Mouse (Mus musculus): ENCODE results near the gene Pou5f1. TPM values are rescaled to one million over a fixed set of nuclear protein-coding genes. Genes with fewer than 3 reads are reported as not detected.
A peak's percentile ranks its signal among the peaks of the same experiment; 100 is the strongest.

Pou5f1 gene
- total RNA-seq, 2 experiments from 2014 or later, result 0.37 TPM; not detected in 1

DNA sequence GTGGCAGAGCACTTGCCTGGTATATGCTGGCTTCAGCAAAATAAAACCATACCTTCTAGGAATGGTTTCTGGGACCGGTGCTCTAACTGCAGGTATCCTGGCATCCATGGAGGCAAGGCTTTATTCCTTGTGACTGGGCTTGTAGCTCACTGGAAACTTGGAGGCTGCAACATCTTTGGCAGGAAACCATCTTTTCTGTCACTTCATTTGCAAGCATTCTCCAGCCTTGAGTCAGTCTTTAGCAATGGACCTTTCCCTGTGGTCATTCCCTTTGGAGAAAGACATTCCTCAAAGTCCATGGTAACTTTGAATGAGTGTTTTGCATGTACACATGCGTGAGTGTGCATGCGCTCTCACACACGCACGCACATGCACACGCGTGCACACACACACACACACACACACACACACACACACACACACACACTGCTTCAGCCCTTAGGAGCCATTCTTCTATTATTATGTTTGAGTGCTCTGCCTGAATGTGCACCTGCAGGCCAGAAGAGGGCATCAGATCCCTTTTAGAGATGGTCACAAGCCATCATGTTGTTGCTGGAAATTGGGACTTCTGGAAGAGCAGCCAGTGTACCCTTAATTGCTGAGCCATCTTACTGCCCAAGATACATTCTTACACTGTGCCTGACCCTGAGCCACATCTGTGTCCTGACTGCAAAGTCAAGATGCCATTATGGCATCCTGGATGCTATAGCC lies 7.3 kb downstream of the Pou5f1 start:
- DNase-seq (ENCODE audit: low spot score in 2 of 2), result no peak

DNA sequence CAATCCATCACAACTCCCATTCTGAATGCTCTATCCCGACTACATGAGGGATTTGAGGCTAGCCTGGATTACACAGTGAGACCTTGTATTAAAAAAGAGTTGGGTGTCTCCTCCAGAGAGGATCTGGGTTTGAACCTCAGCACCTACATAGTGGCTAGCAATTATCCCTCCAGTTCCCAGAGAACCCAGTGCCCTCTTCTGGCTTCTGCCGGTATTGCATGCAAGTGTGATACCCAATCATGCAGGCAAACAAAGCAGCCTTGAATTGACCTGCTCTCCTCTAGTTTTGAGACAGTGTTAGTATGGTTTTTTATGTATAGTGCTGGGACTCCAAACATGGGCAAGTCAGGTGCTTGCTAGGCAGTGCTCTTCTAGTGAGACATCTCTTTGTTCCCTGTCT lies 8.1 kb downstream of the Pou5f1 start:
- peak; percentile 33 to 45 for DNase-seq (ENCODE audit: low spot score in 2 of 2)

DNA sequence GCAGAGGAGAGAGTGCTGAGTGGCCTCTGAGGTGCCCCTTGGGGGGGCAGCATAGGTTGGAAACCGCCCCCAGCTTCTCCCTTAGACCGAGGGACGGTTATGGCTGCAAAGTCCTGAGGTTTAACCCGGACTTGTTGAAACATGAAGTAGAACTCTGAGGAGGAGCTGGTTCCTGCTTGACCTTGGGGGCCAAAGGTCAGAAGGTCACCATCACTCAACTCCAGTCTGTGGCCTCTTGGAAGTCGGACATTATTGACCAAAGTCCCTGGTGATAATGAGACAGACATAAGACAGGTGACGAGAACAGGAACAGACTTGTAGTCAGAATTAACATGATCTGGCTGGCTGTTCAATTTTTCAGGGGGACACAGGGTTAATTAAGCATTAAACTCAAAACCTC lies 8.9 kb downstream of the Pou5f1 start:
- no peak for DNase-seq (ENCODE audit: low spot score in 2 of 2)

DNA sequence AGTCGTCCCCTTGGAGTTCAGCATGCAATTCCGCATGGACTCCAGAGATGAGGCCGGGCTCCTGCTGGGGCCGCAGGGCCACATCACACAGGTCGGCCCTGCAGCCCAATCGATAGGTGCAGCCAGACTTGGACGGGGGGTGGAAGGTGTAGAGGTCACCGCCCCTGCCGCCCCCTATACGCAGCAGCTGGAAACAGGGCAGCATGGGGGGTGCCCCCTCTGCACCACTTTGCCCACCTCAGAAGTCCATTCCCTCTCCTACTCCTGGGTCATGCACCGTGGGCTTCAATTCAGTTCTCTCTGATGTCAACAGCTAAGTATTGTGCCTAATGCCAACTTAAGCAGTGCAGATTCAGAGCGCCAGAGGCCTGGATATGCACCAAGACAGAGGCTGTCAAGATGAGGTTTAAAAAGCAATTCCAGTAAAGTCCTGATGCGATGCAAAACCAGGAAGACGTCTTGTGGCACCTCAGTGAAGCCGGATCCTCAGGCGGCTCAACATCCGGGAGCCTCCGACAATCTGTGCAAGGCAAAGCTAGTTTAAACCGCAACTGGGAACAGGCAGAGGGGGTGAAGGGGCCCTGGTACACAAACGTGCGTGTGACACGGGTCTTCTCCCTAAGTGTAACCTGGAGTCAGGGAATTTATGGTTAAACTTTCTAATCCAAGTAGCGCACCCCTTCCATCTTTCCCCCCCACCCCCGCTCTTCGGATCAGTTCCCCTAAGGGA lies 10.3 kb downstream of the Pou5f1 start:
- no peak for DNase-seq (ENCODE audit: low spot score in 2 of 2)

DNA sequence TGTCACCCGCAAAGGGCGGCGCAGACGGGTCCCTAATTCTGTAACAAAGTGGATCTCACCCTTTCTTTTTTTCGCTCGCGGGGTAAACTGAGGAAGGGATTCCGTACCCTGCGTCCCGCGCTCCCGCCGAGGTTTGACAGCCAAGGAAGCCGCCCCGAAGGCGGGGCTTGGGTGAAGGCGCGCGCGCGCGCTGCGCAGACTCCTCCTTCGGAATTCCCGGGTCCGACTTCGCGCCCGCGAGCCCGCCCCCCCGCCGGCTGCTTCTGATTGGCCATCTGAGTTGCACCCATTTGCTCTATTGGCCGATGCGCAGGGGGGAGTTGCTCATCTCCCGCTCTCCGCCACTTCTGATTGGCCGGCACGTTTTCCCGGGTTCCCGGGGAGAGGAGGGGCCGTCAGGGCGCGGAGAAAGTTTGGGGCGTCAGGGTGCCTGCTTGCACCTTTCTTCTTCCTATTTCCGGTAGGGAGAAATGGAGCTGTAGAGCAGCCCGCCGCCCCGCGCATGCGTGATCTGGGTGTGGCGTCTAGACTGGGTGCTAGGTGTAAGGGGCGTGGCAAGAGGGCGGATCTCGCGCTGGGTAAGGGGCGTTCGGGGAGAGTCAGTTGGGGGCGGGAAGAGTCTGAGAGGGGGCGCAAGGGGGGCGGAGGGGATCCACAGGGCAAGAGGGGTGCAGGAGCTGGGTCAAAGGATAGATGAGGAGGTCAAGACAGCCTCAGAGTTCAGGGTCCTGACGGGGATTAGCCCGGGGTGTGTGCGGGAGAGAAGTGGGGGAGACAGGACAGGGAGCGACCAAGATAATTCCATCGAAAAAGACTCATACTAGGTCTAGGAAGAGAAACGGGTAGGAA lies 11.1 kb downstream of the Pou5f1 start, which contains the start of the genes Tcf19 and Cchcr1:
TSS of gene Tcf19 (minus strand) at position 173 of the 849 bp plus-strand sequence.
TSS of gene Cchcr1 (plus strand) at position 449 of the 849 bp plus-strand sequence.
- peak; percentile 92 to 96 for DNase-seq (ENCODE audit: low spot score in 2 of 2)

DNA sequence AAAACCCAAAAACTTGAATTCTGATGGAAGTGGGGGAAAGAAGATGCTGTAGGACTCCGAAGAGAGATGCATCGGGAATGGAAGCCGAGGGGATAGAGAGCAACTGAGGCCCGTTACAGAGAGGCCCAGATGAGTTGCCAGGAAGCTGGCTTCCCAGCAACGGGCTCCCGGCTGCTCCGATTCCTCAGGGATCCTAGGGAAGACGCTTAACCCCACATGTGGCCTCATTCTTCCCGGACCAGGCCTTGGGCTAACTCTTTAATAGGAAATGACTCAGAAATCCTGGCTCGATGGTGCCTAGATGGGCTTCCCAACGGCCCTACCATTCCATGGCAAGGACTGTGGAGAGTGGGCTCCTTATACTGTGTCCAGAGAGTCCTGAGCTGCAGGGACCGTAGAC lies 11.7 kb downstream of the Pou5f1 start:
- DNase-seq (ENCODE audit: low spot score in 2 of 2), result no peak

DNA sequence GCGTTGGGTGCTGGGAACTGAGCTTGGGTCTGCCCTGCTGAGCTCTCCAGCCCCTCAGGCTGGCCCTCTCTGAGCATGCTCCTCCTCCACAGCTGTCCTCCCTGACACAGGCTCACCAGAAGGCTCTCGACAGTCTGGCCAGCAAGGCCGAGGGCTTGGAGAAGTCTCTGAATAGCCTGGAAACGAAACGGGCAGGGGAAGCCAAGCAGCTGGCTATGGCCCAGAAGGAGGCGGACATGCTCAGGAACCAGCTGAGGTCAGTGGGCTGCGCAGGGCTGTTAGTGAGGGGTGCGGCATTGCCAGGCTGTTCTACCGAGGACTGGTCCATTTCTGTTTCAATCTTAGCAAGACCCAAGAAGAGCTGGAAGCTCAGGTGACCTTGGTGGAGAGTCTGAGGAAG lies 18.5 kb downstream of the Pou5f1 start:
- DNase-seq (ENCODE audit: low spot score in 2 of 2), result no peak

DNA sequence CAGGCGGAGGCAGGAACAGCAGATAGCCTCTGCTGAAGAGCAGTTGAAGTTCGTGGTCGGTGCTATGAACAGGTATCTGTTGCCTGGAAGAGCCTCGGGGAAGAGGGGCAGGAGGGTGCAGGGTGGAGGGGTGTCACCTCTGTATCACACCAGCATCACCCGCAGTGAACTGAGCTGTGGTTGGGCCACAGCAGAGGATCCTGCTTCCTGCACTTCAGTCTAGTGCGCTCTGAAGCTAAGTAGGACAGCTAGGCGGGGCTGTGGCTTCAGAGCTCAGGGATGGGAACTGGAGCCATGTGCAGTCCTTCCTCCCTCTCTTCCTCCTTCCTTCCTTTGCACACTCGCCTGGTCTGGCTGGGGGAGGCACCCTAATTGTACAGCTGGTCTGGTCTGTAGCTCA lies 20.8 kb downstream of the Pou5f1 start:
- DNase-seq (ENCODE audit: low spot score in 2 of 2), result no peak

DNA sequence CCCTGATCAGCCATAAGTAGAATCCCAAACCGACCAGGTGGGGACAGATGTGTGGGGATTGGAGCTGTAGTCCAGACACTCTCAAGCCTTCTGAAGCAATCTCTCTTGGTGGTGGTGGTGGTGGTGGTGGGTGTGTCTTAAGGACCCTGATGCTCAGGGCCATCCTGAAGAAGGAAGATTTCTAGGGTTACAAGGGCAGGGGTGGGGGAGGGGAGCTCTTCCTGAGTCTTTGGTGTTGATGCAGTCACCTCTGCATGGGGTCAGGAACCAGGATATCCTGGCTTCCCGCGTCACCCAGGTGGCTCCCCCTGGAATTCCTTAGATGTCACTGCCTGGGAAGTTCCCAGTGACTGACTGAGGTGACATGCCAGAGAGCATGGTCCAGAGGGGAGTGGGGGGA lies 26.5 kb downstream of the Pou5f1 start:
- DNase-seq (ENCODE audit: low spot score in 2 of 2), result no peak

DNA sequence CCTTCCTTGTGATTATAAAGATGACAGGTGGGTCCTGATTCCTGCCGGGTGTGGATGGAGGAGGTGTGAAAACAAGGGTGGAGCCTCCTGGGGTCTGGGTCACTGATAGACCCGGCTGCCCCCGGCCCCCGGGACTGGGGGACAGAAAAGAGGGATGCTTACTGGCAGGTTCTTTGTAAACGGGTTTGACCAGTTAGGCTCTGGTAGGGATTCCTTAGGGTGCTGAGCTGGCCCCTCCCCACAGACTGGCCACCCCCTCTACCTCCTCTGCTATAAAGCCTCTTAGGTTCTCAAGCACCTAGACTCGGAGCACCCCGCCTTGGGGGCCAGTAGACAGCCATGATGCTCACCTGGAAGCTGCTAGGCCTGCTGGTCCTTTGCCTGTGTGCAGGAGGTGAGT lies 27.1 kb downstream of the Pou5f1 start, which contains the start of gene Psors1c2:
TSS of gene Psors1c2 (plus strand) at position 301 of the 400 bp plus-strand sequence.
- DNase-seq (ENCODE audit: low spot score in 2 of 2), result no peak

DNA sequence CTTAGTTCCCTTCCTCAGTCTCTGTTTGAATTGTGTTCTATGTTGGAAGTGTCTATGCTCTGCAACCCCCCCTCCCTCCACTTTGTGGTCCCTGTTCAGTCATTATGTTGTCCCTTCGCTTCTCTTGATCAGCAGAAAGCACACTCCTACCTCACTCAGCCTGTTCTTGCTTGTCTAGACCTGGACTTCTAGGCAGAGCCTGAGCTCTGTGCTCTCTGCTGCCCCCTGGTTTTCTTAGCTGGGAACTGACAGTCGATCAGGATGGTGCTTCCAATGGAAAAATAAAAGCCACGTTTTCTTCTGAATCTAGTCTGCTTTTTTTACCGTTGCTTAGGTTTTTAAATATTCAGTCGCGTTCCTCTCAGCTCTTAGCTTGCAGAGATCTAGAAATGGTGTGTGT lies 28.5 kb downstream of the Pou5f1 start:
- DNase-seq (ENCODE audit: low spot score in 2 of 2), result peak in 1 of 2 experiments; percentile 44

DNA sequence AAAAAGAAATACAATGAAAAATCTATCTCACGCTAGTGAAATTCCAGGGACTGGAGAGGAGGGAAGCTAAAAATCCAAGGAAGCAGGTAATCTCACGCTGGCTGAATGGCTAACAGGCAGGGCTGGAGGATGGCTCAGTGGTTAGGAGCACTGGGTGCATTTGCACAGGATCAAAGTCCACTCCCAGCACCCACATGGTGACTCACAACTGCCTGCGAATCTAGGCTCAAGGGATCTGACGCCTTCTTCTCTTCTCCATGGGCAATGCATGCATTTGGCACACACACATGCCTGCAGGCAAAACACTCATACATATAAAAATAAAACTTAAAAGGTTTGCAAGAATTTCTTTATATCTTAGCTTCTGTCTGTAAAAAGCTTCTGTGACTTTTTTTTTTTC lies 31.6 kb downstream of the Pou5f1 start:
- no peak for DNase-seq (ENCODE audit: low spot score in 2 of 2)

DNA sequence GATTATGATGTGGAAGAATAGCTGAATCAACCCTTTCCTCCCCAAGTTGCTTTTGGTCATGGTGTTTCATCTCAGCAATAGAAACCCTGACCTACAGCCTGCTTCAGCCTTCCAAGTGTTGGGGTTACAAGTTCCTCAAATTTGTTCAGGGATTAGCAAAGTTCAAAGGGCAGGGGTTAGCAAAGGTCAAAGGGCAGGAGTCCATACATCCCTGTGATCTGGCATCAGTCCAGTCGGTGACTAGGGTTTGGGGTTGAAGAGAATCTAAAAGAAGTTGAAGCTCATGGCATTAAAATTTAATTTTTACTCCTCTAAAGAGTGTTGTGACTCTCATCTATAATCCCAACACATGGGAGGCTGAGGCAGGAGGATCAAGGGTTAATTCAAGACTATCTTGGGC lies 32.7 kb downstream of the Pou5f1 start:
- DNase-seq (ENCODE audit: low spot score in 2 of 2), result no peak

DNA sequence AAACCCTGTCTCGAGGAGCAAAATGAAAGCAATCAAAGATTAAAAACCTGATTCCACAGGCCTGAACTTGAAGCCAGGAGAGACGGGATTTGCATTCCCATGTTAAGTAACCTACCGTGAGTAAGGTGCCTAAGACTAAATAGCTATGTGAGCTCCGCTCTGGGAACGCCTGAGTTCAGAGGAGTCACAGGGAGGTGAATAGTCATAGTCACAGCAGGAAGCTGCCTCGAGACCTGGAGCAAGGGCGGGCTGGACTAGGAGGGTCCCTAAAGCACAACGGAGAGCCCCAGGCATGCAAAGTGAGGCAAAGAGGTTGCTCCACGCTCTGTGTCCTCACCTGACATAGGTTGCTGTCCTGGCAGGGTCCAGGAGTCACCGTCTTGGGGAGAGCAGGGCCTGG lies 33.7 kb downstream of the Pou5f1 start:
- no peak for DNase-seq (ENCODE audit: low spot score in 2 of 2)

DNA sequence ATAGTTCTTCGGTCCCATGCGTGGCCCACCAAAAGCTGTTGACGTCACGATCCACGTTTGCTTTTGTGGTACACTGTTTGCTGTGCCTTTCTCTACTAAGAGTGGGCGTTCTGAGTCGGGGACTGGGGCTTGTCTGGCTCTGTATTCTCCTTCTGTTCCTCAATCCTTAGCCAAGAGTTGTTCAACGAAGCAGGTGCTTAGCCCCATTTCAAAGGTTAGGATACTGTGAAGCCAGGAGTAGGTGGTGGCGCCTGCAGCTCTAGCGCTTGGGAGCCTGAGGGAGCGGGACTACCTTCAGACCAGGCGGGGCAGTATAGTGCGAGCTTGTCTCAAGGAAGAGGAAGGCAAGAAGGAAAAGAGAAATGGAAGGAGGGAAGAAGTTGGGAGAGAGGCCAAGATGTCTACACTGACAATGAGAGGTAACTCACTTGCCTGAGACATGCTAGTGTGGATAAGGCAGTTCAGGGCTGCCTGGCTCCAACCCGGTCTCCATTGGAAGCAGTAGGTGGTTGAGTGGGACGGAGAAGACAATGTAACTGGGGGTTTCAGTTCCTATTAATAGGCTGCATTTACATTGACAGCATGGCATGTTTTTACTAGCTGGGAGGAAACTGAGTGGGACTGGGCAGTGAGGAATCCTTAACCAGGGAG lies 37.1 kb downstream of the Pou5f1 start:
- DNase-seq (ENCODE audit: low spot score in 2 of 2), result no peak

DNA sequence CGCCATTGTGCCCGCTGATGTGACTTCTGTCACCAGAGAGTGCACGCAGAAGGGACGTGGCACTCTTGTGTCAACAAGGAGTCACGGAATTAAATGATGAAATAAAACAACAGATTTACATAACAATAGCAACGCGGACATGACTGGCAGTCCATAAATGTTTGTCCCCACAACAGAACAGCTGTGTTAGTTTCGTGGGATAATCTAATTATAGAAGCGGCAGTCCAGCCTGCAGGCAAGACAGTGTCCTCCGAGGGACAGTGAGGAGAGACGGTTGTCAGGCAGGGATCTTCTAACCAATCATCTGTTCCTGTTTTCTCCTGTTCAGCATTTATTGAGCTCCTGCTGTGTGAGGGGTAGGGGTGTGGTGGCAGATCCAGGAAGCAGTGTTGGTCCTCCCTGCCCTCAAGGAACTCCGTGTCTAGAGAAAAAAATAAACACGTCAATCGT lies 37.6 kb downstream of the Pou5f1 start:
- DNase-seq (ENCODE audit: low spot score in 2 of 2), result no peak

DNA sequence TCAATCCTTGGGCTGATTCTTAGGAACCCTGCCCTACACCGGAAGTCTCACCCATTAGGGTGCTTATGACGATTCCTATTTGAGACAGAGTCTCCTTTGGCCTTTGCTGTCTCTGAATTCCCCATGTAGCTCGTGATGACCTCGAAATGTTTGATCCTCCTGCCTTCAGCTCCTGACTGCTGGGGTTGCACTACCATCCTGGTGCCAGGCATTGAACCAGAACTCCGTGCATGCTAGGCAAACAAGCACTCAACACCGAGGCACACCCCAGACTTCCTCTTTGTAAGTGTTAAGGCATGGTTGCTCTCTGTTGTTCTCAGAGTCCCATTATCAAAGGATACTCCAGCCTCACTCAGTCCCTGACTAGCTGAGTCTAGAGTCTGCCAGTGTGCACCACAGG lies 38.2 kb downstream of the Pou5f1 start:
- DNase-seq (ENCODE audit: low spot score in 2 of 2), result no peak

DNA sequence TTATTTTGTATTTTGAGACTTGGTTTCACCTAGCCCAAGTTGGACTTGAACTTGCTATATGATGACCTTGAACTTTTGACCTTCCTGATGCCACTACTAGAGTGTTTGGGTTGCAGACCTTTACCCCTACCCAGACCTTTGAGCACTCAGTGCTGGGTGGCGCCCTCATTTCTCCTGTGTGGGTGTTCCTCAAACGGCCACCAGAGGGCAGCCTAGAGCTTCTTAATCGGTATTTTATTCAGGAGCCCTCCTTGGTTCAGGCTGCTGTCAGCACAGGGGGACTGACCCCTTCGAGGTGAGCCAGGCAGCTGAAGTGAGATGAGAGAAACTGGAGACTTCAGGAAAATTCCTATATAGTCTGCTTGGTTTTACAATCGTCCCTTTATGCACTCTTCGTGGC lies 38.9 kb downstream of the Pou5f1 start:
- peak in 1 of 2 experiments; percentile 28 for DNase-seq (ENCODE audit: low spot score in 2 of 2)

DNA sequence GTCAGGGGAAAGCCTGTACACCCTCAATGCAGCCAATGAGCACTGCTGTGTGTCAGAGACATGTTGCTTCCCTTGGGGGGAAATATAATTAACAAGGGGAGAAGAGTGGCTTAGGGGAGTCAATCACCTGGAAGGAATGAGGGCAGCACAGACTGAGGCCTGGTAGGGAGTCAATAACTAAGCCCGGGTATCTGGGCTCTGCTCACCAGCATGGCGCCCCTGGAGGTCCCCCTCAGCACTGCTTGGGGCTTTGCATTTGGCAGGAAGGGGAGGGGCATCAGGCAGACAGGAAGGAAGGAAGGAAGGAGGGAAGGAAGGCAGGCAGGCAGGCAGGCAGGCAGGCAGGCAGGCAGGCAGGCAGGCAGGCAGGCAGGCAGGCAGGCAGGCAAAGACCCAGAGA lies 41.6 kb downstream of the Pou5f1 start:
- DNase-seq (ENCODE audit: low spot score in 2 of 2), result no peak

DNA sequence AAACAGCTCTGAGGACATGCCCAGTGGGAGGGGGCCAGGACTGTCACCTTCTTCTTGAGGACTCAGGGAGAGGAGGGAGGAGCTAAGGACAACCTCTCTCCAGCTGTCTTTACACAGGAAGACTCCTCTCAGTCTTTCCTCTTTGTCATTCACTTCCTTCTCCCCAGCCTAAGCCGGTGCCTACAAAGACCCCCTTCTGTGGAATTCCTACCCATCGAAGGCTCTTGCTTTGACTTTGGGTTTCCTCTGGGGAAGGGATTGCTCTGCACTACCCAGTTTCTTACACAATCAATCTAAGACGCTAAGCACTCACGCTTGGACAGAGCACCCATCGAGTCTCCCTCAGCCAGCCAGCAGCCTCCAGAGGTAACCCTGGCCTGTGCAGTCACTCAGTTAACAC lies 42.8 kb downstream of the Pou5f1 start:
- no peak for DNase-seq (ENCODE audit: low spot score in 2 of 2)
